Mouse (Mus musculus) kidney, postnatal 0 days (tissue): ENCODE results near the gene Rab40c. TPM values are rescaled to one million over a fixed set of nuclear protein-coding genes. Genes with fewer than 3 reads are reported as not detected.

Experiments
- ATAC-seq: fragments of 200-750 bp; cut with Nextera tagmentation; replicated peaks from 2 replicates; pipeline ENCODE4 v1.8.0; 2017; ENCODE audit warnings: low read depth, moderate number of reproducible peaks, moderate TSS enrichment, moderate library complexity; ENCODE audit not compliant: low FRiP score
- DNase-seq: peaks from one replicate; pipeline ENCODE4 v3.0.0-alpha.2; 2016; ENCODE audit warnings: low spot score
- H3K27ac ChIP-seq: fragments of 300-500 bp; sonication (generic); 2 replicates; pipeline ENCODE4 v1.5.1; 2014; ENCODE audit warnings: mild to moderate bottlenecking
- H3K27me3 ChIP-seq: fragments of 300-500 bp; sonication (generic); 2 replicates; pipeline ENCODE4 v1.6.1; 2014; ENCODE audit warnings: low read length, mixed read lengths; ENCODE audit not compliant: insufficient read depth
- H3K36me3 ChIP-seq: fragments of 300-500 bp; sonication (generic); 2 replicates; pipeline ENCODE4 v1.6.1; 2014; ENCODE audit warnings: low read length, mixed read lengths; ENCODE audit not compliant: insufficient read depth
- H3K4me1 ChIP-seq: fragments of 300-500 bp; sonication (generic); replicated peaks from 2 replicates; pipeline ENCODE4 v1.6.1; 2014; ENCODE audit warnings: antibody characterized with exemption, low read length, mixed read lengths; ENCODE audit not compliant: insufficient read depth
- H3K4me2 ChIP-seq: fragments of 300-500 bp; sonication (generic); 2 replicates; pipeline ENCODE4 v1.6.1; 2014; ENCODE audit warnings: mild to moderate bottlenecking, low read length, moderate library complexity, mixed read lengths
- H3K4me3 ChIP-seq: fragments of 300-500 bp; sonication (generic); replicated peaks from 2 replicates; pipeline ENCODE4 v1.5.1; 2014; ENCODE audit warnings: low read depth, low read length
- H3K9ac ChIP-seq: fragments of 300-500 bp; sonication (generic); 2 replicates; pipeline ENCODE4 v1.6.1; 2014; ENCODE audit warnings: low read depth, low read length
- H3K9me3 ChIP-seq: fragments of 300-500 bp; sonication (generic); replicated peaks from 2 replicates; pipeline ENCODE4 v1.6.1; 2016; ENCODE audit warnings: low read length, inconsistent platforms, mixed read lengths
- CTCF ChIP-seq: IDR thresholded peaks from 2 replicates; pipeline ENCODE4 v1.5.1; 2016; ENCODE audit warnings: antibody characterized with exemption, low read depth, mild to moderate bottlenecking, moderate library complexity
- WGBS: fragments of 180-500 bp; shearing (Covaris S2); extraction: QIAGEN DNeasy Blood & Tissue Kit; methylation state at CpG from one replicate; pipeline ENCODE4 v1.1.7; 2014; 5-methylcytosine and 5-hydroxymethylcytosine counted together
- polyA plus RNA-seq: library from polyadenylated mRNA; unstranded; fragments of >200 nt; fragmentation: Nextera tagmentation; extraction: Ambion mirVana; gene quantifications from 2 replicates; pipeline ENCODE4 v1.2.1, GENCODE M21; 2015

Rab40c gene
- polyA plus RNA-seq, 1 experiment from 2014 or later: 20.4 TPM

GRCm38 (mm10) chr17:25913186-25913876 lies 6.2 kb downstream of the Rab40c start:
- no peak overlapping the region for H3K9ac ChIP-seq
- WGBS: 73% methylated on average over 14 of the region's 14 CpGs
- no peak overlapping the region for H3K27ac ChIP-seq
- TF ChIP-seq CTCF: no peak
- no peaks in the 10 kb centered on the region for H3K9me3 ChIP-seq
- DNase-seq (no peak), ATAC-seq (no peak)
- H3K4me3 ChIP-seq: no peak overlapping the region
- H3K4me2 ChIP-seq: no peak overlapping the region; the same call in 1 of the 2 replicates
- no peaks in the 10 kb centered on the region; the same call in 1 of the 2 replicates for H3K36me3 ChIP-seq
- no peaks in the 10 kb centered on the region for H3K27me3 ChIP-seq
- peaks cover 1% of the 10 kb centered on the region; the same call in 1 of the 2 replicates for H3K4me1 ChIP-seq

- no peaks in the 10 kb centered on the region for H3K27me3 ChIP-seq
- H3K27ac ChIP-seq: no peak overlapping the region
- no peak overlapping the region for H3K4me2 ChIP-seq
- no peaks in the 10 kb centered on the region for H3K4me1 ChIP-seq
- ATAC-seq (no peak), DNase-seq (no peak)
- TF ChIP-seq CTCF: no peak
- no peaks in the 10 kb centered on the region for H3K9me3 ChIP-seq
- H3K36me3 ChIP-seq: no peaks in the 10 kb centered on the region
- WGBS: 84% methylated on average over 4 of the region's 4 CpGs
- no peak overlapping the region for H3K9ac ChIP-seq
- H3K4me3 ChIP-seq: no peak overlapping the region
Observed at GRCm38 (mm10) chr17:25911816-25912215, 7.7 kb downstream of the Rab40c start.

GRCm38 (mm10) chr17:25907640-25908039 lies 11.9 kb downstream of the Rab40c start:
- no peak overlapping the region for H3K9ac ChIP-seq
- no peak overlapping the region for H3K4me2 ChIP-seq
- H3K4me1 ChIP-seq: no peaks in the 10 kb centered on the region
- no peak overlapping the region for H3K27ac ChIP-seq
- H3K36me3 ChIP-seq: no peaks in the 10 kb centered on the region
- H3K27me3 ChIP-seq: no peaks in the 10 kb centered on the region
- no peak for TF ChIP-seq CTCF
- H3K9me3 ChIP-seq: no peaks in the 10 kb centered on the region
- 83% methylated on average over 2 of the region's 2 CpGs for WGBS
- H3K4me3 ChIP-seq: no peak overlapping the region
- ATAC-seq (no peak), DNase-seq (no peak)

- no peak overlapping the region for H3K4me2 ChIP-seq
- 82% methylated on average over 3 of the region's 3 CpGs for WGBS
- no peak for TF ChIP-seq CTCF
- no peaks in the 10 kb centered on the region for H3K4me1 ChIP-seq
- H3K9me3 ChIP-seq: no peaks in the 10 kb centered on the region
- H3K36me3 ChIP-seq: no peaks in the 10 kb centered on the region
- DNase-seq (no peak), ATAC-seq (no peak)
- H3K27ac ChIP-seq: no peak overlapping the region
- no peak overlapping the region for H3K4me3 ChIP-seq
- H3K9ac ChIP-seq: no peak overlapping the region
- no peaks in the 10 kb centered on the region for H3K27me3 ChIP-seq
Observed at GRCm38 (mm10) chr17:25903061-25903460, 16.5 kb downstream of the Rab40c start.

- ATAC-seq: no peak
- no peak overlapping the region for H3K4me2 ChIP-seq
- no peaks in the 10 kb centered on the region for H3K4me1 ChIP-seq
- TF ChIP-seq CTCF: no peak
- no peaks in the 10 kb centered on the region for H3K27me3 ChIP-seq
- 96% methylated on average over 1 of the region's 1 CpGs for WGBS
- H3K4me3 ChIP-seq: no peak overlapping the region
- no peaks in the 10 kb centered on the region for H3K9me3 ChIP-seq
- DNase-seq: no peak
- no peak overlapping the region for H3K27ac ChIP-seq
- 0 out of 2 replicates have a peak, but pooled peaks cover 4% of the 10 kb centered on the region for H3K36me3 ChIP-seq
- no peak overlapping the region for H3K9ac ChIP-seq
Observed at GRCm38 (mm10) chr17:25900193-25900592, 19.3 kb downstream of the Rab40c start.

- Histone ChIP-seq H3K27me3 (no peaks in the 10 kb centered on the region), H3K9ac (no peak overlapping the region), H3K9me3 (no peaks in the 10 kb centered on the region), H3K36me3 (0 out of 2 replicates have a peak, but pooled peaks cover 4% of the 10 kb centered on the region), H3K4me3 (no peak overlapping the region), H3K4me2 (no peak overlapping the region), H3K27ac (peak overlapping the region; percentile 42; the same call in 1 of the 2 replicates), H3K4me1 (no peaks in the 10 kb centered on the region)
- WGBS: 49% methylated on average over 12 of the region's 12 CpGs
- DNase-seq (no peak), ATAC-seq (no peak)
- no peak for TF ChIP-seq CTCF
Observed at GRCm38 (mm10) chr17:25895891-25896290, 23.6 kb downstream of the Rab40c start.
